Mouse (Mus musculus): Measurements from ENCODE around the gene C1qtnf7. TPM values are rescaled to one million over a fixed set of nuclear protein-coding genes. Genes with fewer than 3 reads are reported as not detected.

The C1qtnf7 gene
- polyA plus RNA-seq, 2 experiments = 5.0 to 9.3 TPM

- DNase-seq (ENCODE audit: low spot score) = no peak
- H3K27me3 ChIP-seq (ENCODE audit: control insufficient read depth, insufficient read depth, low read length) = no peaks in the 10 kb centered on the region
- WGBS = 49% methylated on average over 3 of the region's 3 CpGs
- 0 out of 2 replicates have a peak, but pooled peaks cover 3% of the 10 kb centered on the region for H3K4me1 ChIP-seq (ENCODE audit: control insufficient read depth, insufficient read depth, low read length)
- no peak for TF ChIP-seq POLR2A (IDR thresholded peaks at IDR 0.05; ENCODE audit: borderline replicate concordance, extremely low read depth, insufficient read depth, insufficient read length)
- no peaks in the 10 kb centered on the region for H3K36me3 ChIP-seq (ENCODE audit: control insufficient read depth, insufficient read depth, low read length)
- H3K4me2 ChIP-seq (replicated peaks; ENCODE audit: low read depth, low read length, severe bottlenecking) = no peak overlapping the region
- no peak overlapping the region for H3K27ac ChIP-seq (replicated peaks; ENCODE audit: low read depth, low read length)
- no peak overlapping the region for H3K4me3 ChIP-seq (replicated peaks; ENCODE audit: low read length)
- no peak for ATAC-seq (ENCODE audit: low FRiP score, low read depth)
- H3K9ac ChIP-seq (ENCODE audit: low read depth, low read length, severe bottlenecking) = no peak overlapping the region
- no peaks in the 10 kb centered on the region for H3K9me3 ChIP-seq (ENCODE audit: control insufficient read depth, low read length)
Measured at GRCm38 (mm10) chr5:43480046-43480445, 35.3 kb upstream of the C1qtnf7 start.

GRCm38 (mm10) chr5:43480786-43481185, 34.6 kb upstream of the C1qtnf7 start:
- Histone ChIP-seq H3K9me3 (ENCODE audit: control insufficient read depth, low read length) (no peaks in the 10 kb centered on the region), H3K27ac (replicated peaks; ENCODE audit: low read depth, low read length) (no peak overlapping the region), H3K4me1 (ENCODE audit: control insufficient read depth, insufficient read depth, low read length) (0 out of 2 replicates have a peak, but pooled peaks cover 3% of the 10 kb centered on the region), H3K4me2 (replicated peaks; ENCODE audit: low read depth, low read length, severe bottlenecking) (no peak overlapping the region), H3K9ac (ENCODE audit: low read depth, low read length, severe bottlenecking) (no peak overlapping the region), H3K4me3 (replicated peaks; ENCODE audit: low read length) (no peak overlapping the region), H3K27me3 (ENCODE audit: control insufficient read depth, insufficient read depth, low read length) (no peaks in the 10 kb centered on the region), H3K36me3 (ENCODE audit: control insufficient read depth, insufficient read depth, low read length) (no peaks in the 10 kb centered on the region)
- no peak for ATAC-seq (ENCODE audit: low FRiP score, low read depth)
- TF ChIP-seq POLR2A (IDR thresholded peaks at IDR 0.05; ENCODE audit: borderline replicate concordance, extremely low read depth, insufficient read depth, insufficient read length) = no peak
- WGBS = 28% methylated on average over 2 of the region's 2 CpGs
- DNase-seq (ENCODE audit: low spot score) = no peak

GRCm38 (mm10) chr5:43481824-43482223, 33.5 kb upstream of the C1qtnf7 start:
- ATAC-seq (ENCODE audit: low FRiP score, low read depth) (no peak), DNase-seq (ENCODE audit: low spot score) (no peak)
- H3K4me3 ChIP-seq (replicated peaks; ENCODE audit: low read length) = no peak overlapping the region
- WGBS = 33% methylated on average over 2 of the region's 2 CpGs
- no peaks in the 10 kb centered on the region for H3K27me3 ChIP-seq (ENCODE audit: control insufficient read depth, insufficient read depth, low read length)
- no peak overlapping the region for H3K4me2 ChIP-seq (replicated peaks; ENCODE audit: low read depth, low read length, severe bottlenecking)
- no peak for TF ChIP-seq POLR2A (IDR thresholded peaks at IDR 0.05; ENCODE audit: borderline replicate concordance, extremely low read depth, insufficient read depth, insufficient read length)
- no peaks in the 10 kb centered on the region for H3K36me3 ChIP-seq (ENCODE audit: control insufficient read depth, insufficient read depth, low read length)
- no peak overlapping the region for H3K27ac ChIP-seq (replicated peaks; ENCODE audit: low read depth, low read length)
- no peaks in the 10 kb centered on the region for H3K9me3 ChIP-seq (ENCODE audit: control insufficient read depth, low read length)
- H3K4me1 ChIP-seq (ENCODE audit: control insufficient read depth, insufficient read depth, low read length) = 0 out of 2 replicates have a peak, but pooled peaks cover 3% of the 10 kb centered on the region
- no peak overlapping the region for H3K9ac ChIP-seq (ENCODE audit: low read depth, low read length, severe bottlenecking)

- Histone ChIP-seq H3K4me1 (ENCODE audit: control insufficient read depth, insufficient read depth, low read length) (no peaks in the 10 kb centered on the region), H3K27me3 (ENCODE audit: control insufficient read depth, insufficient read depth, low read length) (no peaks in the 10 kb centered on the region), H3K27ac (replicated peaks; ENCODE audit: low read depth, low read length) (no peak overlapping the region), H3K36me3 (ENCODE audit: control insufficient read depth, insufficient read depth, low read length) (no peaks in the 10 kb centered on the region), H3K9ac (ENCODE audit: low read depth, low read length, severe bottlenecking) (no peak overlapping the region), H3K4me2 (replicated peaks; ENCODE audit: low read depth, low read length, severe bottlenecking) (no peak overlapping the region), H3K4me3 (replicated peaks; ENCODE audit: low read length) (no peak overlapping the region), H3K9me3 (ENCODE audit: control insufficient read depth, low read length) (no peaks in the 10 kb centered on the region)
- DNase-seq (ENCODE audit: low spot score) (no peak), ATAC-seq (ENCODE audit: low FRiP score, low read depth) (no peak)
- TF ChIP-seq POLR2A (IDR thresholded peaks at IDR 0.05; ENCODE audit: borderline replicate concordance, extremely low read depth, insufficient read depth, insufficient read length) = no peak
- 80% methylated on average over 1 of the region's 1 CpGs for WGBS
Measured at GRCm38 (mm10) chr5:43501887-43502286, 13.5 kb upstream of the C1qtnf7 start.

GRCm38 (mm10) chr5:43504243-43504786, 11.0 kb upstream of the C1qtnf7 start:
- Histone ChIP-seq H3K9me3 (ENCODE audit: control insufficient read depth, low read length) (no peaks in the 10 kb centered on the region), H3K4me3 (replicated peaks; ENCODE audit: low read length) (no peak overlapping the region), H3K9ac (ENCODE audit: low read depth, low read length, severe bottlenecking) (no peak overlapping the region), H3K27ac (replicated peaks; ENCODE audit: low read depth, low read length) (no peak overlapping the region), H3K4me2 (replicated peaks; ENCODE audit: low read depth, low read length, severe bottlenecking) (no peak overlapping the region), H3K27me3 (ENCODE audit: control insufficient read depth, insufficient read depth, low read length) (no peaks in the 10 kb centered on the region), H3K4me1 (ENCODE audit: control insufficient read depth, insufficient read depth, low read length) (no peaks in the 10 kb centered on the region), H3K36me3 (ENCODE audit: control insufficient read depth, insufficient read depth, low read length) (no peaks in the 10 kb centered on the region)
- peak; percentile 56 for DNase-seq (ENCODE audit: low spot score)
- 9% methylated on average over 2 of the region's 2 CpGs for WGBS
- peak; percentile 37 for ATAC-seq (ENCODE audit: low FRiP score, low read depth)
- TF ChIP-seq POLR2A (IDR thresholded peaks at IDR 0.05; ENCODE audit: borderline replicate concordance, extremely low read depth, insufficient read depth, insufficient read length) = no peak
